Mouse (Mus musculus): Measurements from ENCODE around the gene Olfr1153. TPM values are rescaled to one million over a fixed set of nuclear protein-coding genes. Genes with fewer than 3 reads are reported as not detected.

Olfr1153 gene
- not detected for polyA plus RNA-seq (2012; fragmentation: generic; extraction: Trizol)

DNA sequence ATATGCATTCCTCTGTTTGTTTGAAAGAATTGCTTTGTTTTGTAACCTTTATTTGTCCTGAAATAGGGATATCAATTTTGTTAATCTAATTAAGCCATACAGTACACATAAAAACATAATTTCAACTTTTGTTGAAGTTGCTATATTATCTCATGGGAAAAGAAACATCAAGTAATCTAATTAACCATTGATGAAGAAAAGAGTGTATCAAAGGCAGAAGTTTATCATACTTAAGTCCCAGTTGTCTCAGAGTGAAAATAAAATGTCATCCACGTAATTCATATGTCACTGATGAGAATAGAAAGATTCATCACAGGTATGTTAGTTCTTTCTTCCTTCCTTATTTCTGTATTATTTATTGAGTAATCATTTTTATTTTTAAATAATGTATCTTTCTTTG, at the start of gene Olfr1153:
TSS of gene Olfr1153 (plus strand) at position 301 of the 400 bp plus-strand sequence.

DNA sequence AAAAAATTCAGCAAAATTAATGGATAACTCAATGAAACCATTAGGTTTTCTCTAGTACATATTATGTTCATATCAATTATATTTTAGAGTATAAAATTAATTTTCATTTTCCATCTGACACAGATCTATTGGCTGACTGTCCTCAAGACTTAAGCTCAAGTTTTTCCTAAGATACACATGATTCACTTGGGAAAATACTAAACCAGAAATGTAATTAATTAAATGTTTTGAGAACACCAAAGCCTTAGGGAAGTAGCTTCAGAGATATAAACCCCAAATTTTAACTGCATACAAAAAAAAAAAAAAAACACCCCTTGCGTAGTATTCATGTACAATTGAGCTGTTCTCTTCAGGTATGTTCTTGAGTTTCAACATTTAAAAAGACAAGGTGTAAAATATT, 39.2 kb upstream of the Olfr1153 start, which contains the start of gene Olfr1151:
TSS of gene Olfr1151 (plus strand) at position 301 of the 400 bp plus-strand sequence.

GRCm38 (mm10) chr2:87866192-87866591, 28.6 kb upstream of the Olfr1153 start, which contains the start of gene Olfr1152:
Gene Olfr1152, plus strand, starts transcription at chr2:87866492.

GRCm38 (mm10) chr2:87905066-87905465, 10.3 kb downstream of the Olfr1153 start, which contains the start of gene Olfr1154:
Gene Olfr1154, minus strand, starts transcription at chr2:87905166.

DNA sequence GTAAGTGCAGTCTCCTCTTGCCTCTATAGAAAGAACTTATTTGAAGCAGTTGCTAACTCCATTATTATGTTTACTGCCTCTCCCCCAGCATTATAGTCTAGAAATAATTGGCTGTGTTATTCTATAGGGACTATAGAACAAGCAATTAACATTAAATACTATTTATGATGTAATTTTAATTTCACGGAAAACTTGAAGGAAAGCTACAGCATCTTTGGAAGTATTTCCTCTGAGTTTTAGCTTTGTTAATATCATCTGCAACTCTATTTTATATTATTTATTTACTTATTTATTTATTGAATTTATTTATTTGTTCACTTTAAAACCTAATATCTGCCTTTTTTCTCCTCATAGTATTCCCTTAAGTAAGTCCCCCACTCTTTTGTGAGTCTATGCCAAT, 50.3 kb downstream of the Olfr1153 start, which contains the start of gene Olfr1155:
TSS of gene Olfr1155 (minus strand) at position 101 of the 400 bp plus-strand sequence.

Other genes starting within 250 kb of the Olfr1153 start
- gene Olfr1133, start 247.6 kb upstream of the Olfr1153 start, polyA plus RNA-seq (2012; fragmentation: generic; extraction: Trizol) = not detected
- not detected for gene Olfr1134, start 236.5 kb upstream of the Olfr1153 start, polyA plus RNA-seq (2012; fragmentation: generic; extraction: Trizol)
- gene Olfr1135, start 221.3 kb upstream of the Olfr1153 start, polyA plus RNA-seq (2012; fragmentation: generic; extraction: Trizol) = not detected
- gene Olfr1136, start 201.0 kb upstream of the Olfr1153 start, polyA plus RNA-seq (2012; fragmentation: generic; extraction: Trizol) = not detected
- not detected for gene Olfr1137, start 181.8 kb upstream of the Olfr1153 start, polyA plus RNA-seq (2012; fragmentation: generic; extraction: Trizol)
- not detected for gene Olfr1138, start 155.0 kb upstream of the Olfr1153 start, polyA plus RNA-seq (2012; fragmentation: generic; extraction: Trizol)
- gene Olfr1140, start 151.2 kb upstream of the Olfr1153 start, polyA plus RNA-seq (2012; fragmentation: generic; extraction: Trizol) = not detected
- not detected for gene Olfr1141, start 141.0 kb upstream of the Olfr1153 start, polyA plus RNA-seq (2012; fragmentation: generic; extraction: Trizol)
- not detected for gene Olfr152, start 115.5 kb upstream of the Olfr1153 start, polyA plus RNA-seq (2012; fragmentation: generic; extraction: Trizol)
- not detected for gene Olfr1143, start 94.4 kb upstream of the Olfr1153 start, polyA plus RNA-seq (2012; fragmentation: generic; extraction: Trizol)
- not detected for gene Olfr1145, start 85.1 kb upstream of the Olfr1153 start, polyA plus RNA-seq (2012; fragmentation: generic; extraction: Trizol)
- not detected for gene Olfr1148, start 64.4 kb upstream of the Olfr1153 start, polyA plus RNA-seq (2012; fragmentation: generic; extraction: Trizol)
- not detected for gene Olfr1150-ps1, start 51.0 kb upstream of the Olfr1153 start, polyA plus RNA-seq (2012; fragmentation: generic; extraction: Trizol)
- gene Olfr1151, start 39.1 kb upstream of the Olfr1153 start, polyA plus RNA-seq (2012; fragmentation: generic; extraction: Trizol) = not detected
- gene Olfr1152, start 28.5 kb upstream of the Olfr1153 start, polyA plus RNA-seq (2012; fragmentation: generic; extraction: Trizol) = not detected
- not detected for gene Olfr1154, start 10.2 kb downstream of the Olfr1153 start, polyA plus RNA-seq (2012; fragmentation: generic; extraction: Trizol)
- gene Olfr1155, start 50.2 kb downstream of the Olfr1153 start, polyA plus RNA-seq (2012; fragmentation: generic; extraction: Trizol) = not detected
- not detected for gene Olfr1156, start 58.1 kb downstream of the Olfr1153 start, polyA plus RNA-seq (2012; fragmentation: generic; extraction: Trizol)
- gene Olfr1157, start 73.3 kb downstream of the Olfr1153 start, polyA plus RNA-seq (2012; fragmentation: generic; extraction: Trizol) = not detected
- not detected for gene Olfr74, start 79.7 kb downstream of the Olfr1153 start, polyA plus RNA-seq (2012; fragmentation: generic; extraction: Trizol)
- gene Olfr1158, start 95.2 kb downstream of the Olfr1153 start, polyA plus RNA-seq (2012; fragmentation: generic; extraction: Trizol) = not detected
- not detected for gene Olfr1160, start 113.3 kb downstream of the Olfr1153 start, polyA plus RNA-seq (2012; fragmentation: generic; extraction: Trizol)
- gene Olfr1161, start 127.8 kb downstream of the Olfr1153 start, polyA plus RNA-seq (2012; fragmentation: generic; extraction: Trizol) = not detected
- gene Olfr73, start 142.7 kb downstream of the Olfr1153 start, polyA plus RNA-seq (2012; fragmentation: generic; extraction: Trizol) = not detected
- gene Olfr1162, start 156.2 kb downstream of the Olfr1153 start, polyA plus RNA-seq (2012; fragmentation: generic; extraction: Trizol) = not detected
- gene Olfr1163, start 176.9 kb downstream of the Olfr1153 start, polyA plus RNA-seq (2012; fragmentation: generic; extraction: Trizol) = not detected
- not detected for gene Olfr1164, start 199.0 kb downstream of the Olfr1153 start, polyA plus RNA-seq (2012; fragmentation: generic; extraction: Trizol)
- not detected for gene Olfr1166, start 233.3 kb downstream of the Olfr1153 start, polyA plus RNA-seq (2012; fragmentation: generic; extraction: Trizol)

All from C3H10T1/2 (cell line).